Mouse (Mus musculus): ENCODE measurements at regions not wholly inside any gene's neighbourhood (a gene's known extent, or its start where the extent isn't known, plus 50 kb on each side); places are given as distances from the start of the nearest gene placed in this dataset.

DNA sequence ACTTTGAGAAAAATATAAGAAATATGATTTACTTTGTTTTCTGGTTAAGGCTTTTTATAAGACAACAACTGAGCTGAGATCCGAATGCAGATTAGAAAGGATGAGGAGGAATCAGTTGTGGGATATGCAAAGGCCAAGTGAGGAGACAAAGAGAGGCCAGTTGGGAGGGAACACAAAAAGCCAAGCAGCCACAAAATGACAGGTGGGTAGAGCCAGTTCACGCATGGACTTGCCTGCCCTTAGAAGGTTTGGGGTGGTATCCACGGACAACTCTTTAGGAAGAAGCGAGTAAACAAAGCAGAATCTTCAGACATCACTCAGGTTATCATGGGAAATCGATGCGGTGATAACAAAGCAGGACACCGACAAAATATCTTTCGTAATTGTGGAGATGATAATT is 123.2 kb downstream of the Gm5426 start:
- TF ChIP-seq POLR2A (IDR thresholded peaks at IDR 0.05; ENCODE audit: low read depth, low read length): no peak
- no peak for TF ChIP-seq CTCF (IDR thresholded peaks at IDR 0.05; ENCODE audit: extremely low read depth, insufficient read depth, insufficient read length, insufficient replicate concordance)

Data from spleen, adult 2 months (tissue).